Mouse (Mus musculus) mature B cell (primary cell): Measurements from ENCODE around the gene Olfr1356.
"Not testable (repeated sequence)": the region's sequence is repeated elsewhere in the genome, so short reads cannot be mapped to it uniquely, and the experiment has no call there.

Experiments
- in situ Hi-C: fragments of 300-500 bp; cut with MboI; formaldehyde crosslinking; loops from 2 replicates; pipeline ENCODE4 v1.14.3; 2019

Olfr1356 gene

DNA sequence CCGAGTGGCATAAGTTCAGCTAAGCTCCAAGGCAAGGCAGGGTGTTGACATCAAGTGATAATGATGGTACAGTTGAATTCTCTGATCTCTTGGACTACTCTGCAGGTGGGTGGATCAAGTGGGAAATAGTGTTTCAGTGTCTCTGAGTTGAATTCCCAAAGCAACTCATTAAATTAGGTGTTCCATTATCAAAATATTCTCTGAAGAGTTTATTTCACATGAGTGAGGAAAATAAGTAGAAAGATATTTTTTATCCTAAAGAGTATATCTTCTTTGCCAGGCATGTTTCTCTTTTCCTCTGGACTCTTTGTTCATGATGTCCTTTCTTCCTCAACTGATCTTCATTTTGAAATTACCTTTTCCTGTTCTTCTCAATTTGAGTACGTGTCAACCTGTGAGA is at the start of gene Olfr1356:
Gene Olfr1356 (minus strand): TSS at position 101 of the 400 bp plus-strand sequence.
- in situ Hi-C loops = no loop called here

DNA sequence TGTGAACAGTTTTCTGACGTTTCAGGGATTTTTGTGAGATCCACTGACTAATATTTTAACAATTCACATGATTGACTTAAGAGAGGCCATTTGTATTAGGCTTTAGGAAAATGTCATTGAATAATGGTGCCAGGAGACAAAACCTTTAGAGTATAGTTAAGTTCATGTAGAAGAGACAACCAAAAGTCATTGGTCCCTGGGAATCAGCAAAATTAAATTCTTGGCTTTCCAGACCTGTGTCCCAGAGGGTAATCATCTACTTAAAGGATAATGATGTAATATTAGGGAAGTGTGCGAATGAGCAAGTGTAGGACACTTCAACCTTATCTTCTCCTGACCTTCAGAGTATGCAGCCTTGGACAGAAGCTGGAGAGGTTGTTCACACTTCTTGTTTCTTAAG is 23.3 kb upstream of the Olfr1356 start, which contains the start of gene Olfr1355:
Gene Olfr1355 (plus strand): TSS at position 301 of the 400 bp plus-strand sequence.
- in situ Hi-C loops = no loop called here

DNA sequence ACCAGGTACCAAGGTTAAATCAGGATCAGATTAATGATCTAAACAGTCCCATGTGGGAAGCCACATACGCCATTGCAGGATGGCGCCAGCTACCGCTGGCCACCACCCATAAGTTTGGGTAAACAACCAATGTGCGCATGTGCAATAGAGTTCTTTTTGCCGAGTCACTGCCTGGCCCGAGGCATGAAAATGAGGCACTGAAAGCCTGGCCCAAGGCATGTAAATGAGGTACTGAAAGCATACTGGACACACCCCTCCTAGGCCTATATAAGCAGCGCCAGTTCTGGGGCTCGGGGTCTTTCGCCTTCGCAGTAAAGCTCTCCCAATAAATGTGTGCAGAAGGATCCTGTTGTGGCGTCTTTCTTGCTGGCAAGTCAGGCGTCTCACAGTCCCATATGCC is 11.5 kb downstream of the Olfr1356 start:
- in situ Hi-C loops = not testable (repeated sequence)

DNA sequence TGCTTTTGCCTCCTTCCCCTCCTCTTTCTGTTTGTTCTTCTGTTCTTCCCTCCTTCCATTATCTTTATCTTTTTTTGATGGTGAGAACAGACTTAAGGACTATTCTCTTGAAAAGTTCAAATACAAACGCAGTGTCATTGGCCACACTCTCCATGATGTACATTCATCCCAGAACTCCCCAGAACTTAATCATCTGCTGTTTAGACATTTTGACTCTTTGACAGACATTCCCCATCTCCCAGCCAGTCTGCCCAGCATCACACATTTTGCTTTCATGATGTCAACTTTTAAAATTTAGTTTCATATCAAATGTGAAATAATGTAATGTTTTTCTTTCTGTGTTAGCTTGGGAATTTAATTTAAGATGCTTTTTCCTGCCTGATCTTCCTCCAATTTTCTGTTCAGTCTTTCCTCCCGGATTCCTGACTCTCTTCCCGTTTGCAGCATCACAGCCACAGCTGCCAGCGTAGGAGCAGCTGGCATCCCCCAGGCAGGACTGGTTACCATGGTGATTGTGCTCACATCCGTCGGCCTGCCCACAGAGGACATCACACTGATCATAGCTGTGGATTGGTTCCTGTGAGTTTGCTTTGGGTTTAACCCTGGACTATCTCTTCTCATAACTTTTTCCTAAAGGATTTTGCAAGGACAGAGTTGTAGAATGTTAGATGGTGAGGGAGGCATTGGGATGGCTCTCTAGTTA is 39.5 kb downstream of the Olfr1356 start:
- in situ Hi-C loops = no loop called here

DNA sequence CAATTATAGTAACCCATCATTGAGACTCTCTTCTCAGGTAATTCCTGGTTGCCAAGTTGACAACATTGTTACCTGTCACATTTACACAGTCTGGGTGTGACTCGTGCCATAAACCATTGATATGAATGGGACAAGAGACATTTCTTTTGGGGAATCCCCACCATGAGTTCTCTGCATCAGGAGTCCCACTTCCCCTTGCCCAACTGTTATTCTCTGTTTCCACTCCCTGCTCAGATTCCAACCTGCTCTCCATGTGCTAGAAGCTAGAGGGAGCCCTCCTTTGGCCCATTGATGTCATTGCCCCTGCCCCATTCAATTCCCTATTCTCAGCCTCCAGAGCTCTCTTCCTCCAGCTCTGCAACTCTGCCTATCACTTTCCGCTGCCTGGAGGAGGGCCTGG is 50.5 kb downstream of the Olfr1356 start:
- in situ Hi-C loops = no loop called here
